ENCODE assay signal across 9 mouse cellular contexts in genomic region chrX:21293666-21294065, GRCm38 (mm10).
DNase-seq lines count a peak whose midpoint lies in the region; TF ChIP-seq lines count a peak whose summit lies in the region.
"Had no signal": no experiment of that assay in that cellular context is flagged by ENCODE, and none has a peak within 500 bp of the region (broad histone marks: within the 10 kb centered on the region; RNA-seq: fewer than 3 reads in every experiment).

No protein-coding gene starts in this region.

- no peak overlapping the region for H3K27ac ChIP-seq in heart, adult 2 months
- no peak overlapping the region for H3K27ac ChIP-seq in heart, embryonic 10.5 days
- H3K27ac ChIP-seq in olfactory bulb, adult 2 months (ENCODE audit: insufficient read depth, low read depth, low read length): no peak overlapping the region
- H3K27ac ChIP-seq: neural tube, embryonic 13.5 days had no signal

- intact Hi-C loops in heart, adult 2 months (cut with DNase I): loop anchor here (2.0 kb wide), 1 partner anchor 57 kb away; no protein-coding TSS in a partner anchor

- peak; percentile 56 for TF ChIP-seq CTCF in heart, adult 2 months (IDR thresholded peaks at IDR 0.05)
- peak; percentile 68 for TF ChIP-seq CTCF in brain, embryonic 14.5 days (IDR thresholded peaks at IDR 0.05; ENCODE audit: borderline replicate concordance, extremely low read depth, insufficient read depth, insufficient read length)
- peak; percentile 26; the same call in 1 of the 2 replicates for TF ChIP-seq CTCF in olfactory bulb, adult 2 months (IDR thresholded peaks at IDR 0.05; ENCODE audit: insufficient read depth, low read depth, low read length)

- no peak overlapping the region for H3K4me3 ChIP-seq in heart, adult 2 months
- H3K4me3 ChIP-seq in heart, embryonic 10.5 days: no peak overlapping the region
- H3K4me3 ChIP-seq in olfactory bulb, adult 2 months (ENCODE audit: insufficient read depth, low read depth, low read length): no peak overlapping the region
- H3K4me3 ChIP-seq: neural tube, embryonic 13.5 days had no signal

- WGBS in heart, adult 2 months: 19% methylated on average over 5 of the region's 5 CpGs
- WGBS in heart, embryonic 10.5 days: 27% methylated on average over 5 of the region's 5 CpGs
- 12% methylated on average over 5 of the region's 5 CpGs for WGBS in olfactory bulb, adult 2 months

- H3K36me3 ChIP-seq in heart, adult 2 months (ENCODE audit: control insufficient read depth, insufficient read depth, low read length): no peaks in the 10 kb centered on the region
- H3K36me3 ChIP-seq in heart, embryonic 10.5 days: no peaks in the 10 kb centered on the region
- H3K36me3 ChIP-seq: neural tube, embryonic 13.5 days had no signal

- H3K79me2 ChIP-seq in heart, adult 2 months (replicated peaks; ENCODE audit: control insufficient read depth, insufficient read depth, low read length): no peaks in the 10 kb centered on the region

- no peaks in the 10 kb centered on the region for H3K4me1 ChIP-seq in heart, adult 2 months (ENCODE audit: control insufficient read depth, insufficient read depth, low read length)
- H3K4me1 ChIP-seq in heart, embryonic 10.5 days: no peaks in the 10 kb centered on the region
- no peaks in the 10 kb centered on the region for H3K4me1 ChIP-seq in olfactory bulb, adult 2 months (ENCODE audit: control insufficient read depth, insufficient read depth, low read length)
- H3K4me1 ChIP-seq: neural tube, embryonic 13.5 days had no signal

- no peak for TF ChIP-seq EP300 in heart, adult 2 months (IDR thresholded peaks at IDR 0.05; ENCODE audit: insufficient read depth, low read depth, low read length)

- no peaks in the 10 kb centered on the region for H3K27me3 ChIP-seq in heart, adult 2 months (ENCODE audit: control insufficient read depth, insufficient read depth, low read length)
- no peaks in the 10 kb centered on the region for H3K27me3 ChIP-seq in heart, embryonic 10.5 days (ENCODE audit: insufficient read depth, poor library complexity, severe bottlenecking)
- H3K27me3 ChIP-seq: neural tube, embryonic 13.5 days had no signal

- DNase-seq in heart, adult 2 months: peak in 1 of 2 experiments; percentile 8
- DNase-seq in heart, embryonic 10.5 days (ENCODE audit: low spot score): no peak
- DNase-seq in right cerebral cortex, adult 18-20 months: peak; percentile 17
- no peak for DNase-seq in right cerebral cortex, postnatal 25 days
- DNase-seq in brain, embryonic 14.5 days (ENCODE audit: low read depth): peak; percentile 39
- peak; percentile 73 for DNase-seq in kidney, postnatal 10 days
- DNase-seq in frontal cortex, postnatal 14 days (ENCODE audit: low spot score in 2 of 2): no peak

- H3K9me3 ChIP-seq in heart, embryonic 10.5 days: no peaks in the 10 kb centered on the region
- H3K9me3 ChIP-seq: neural tube, embryonic 13.5 days had no signal

- no peak overlapping the region for H3K9ac ChIP-seq in heart, adult 2 months (ENCODE audit: low read depth, low read length)
- H3K9ac ChIP-seq: neural tube, embryonic 13.5 days had no signal

- no peak for TF ChIP-seq POLR2A in heart, adult 2 months (IDR thresholded peaks at IDR 0.05; ENCODE audit: insufficient read depth, low read depth, low read length)
- TF ChIP-seq POLR2A in brain, embryonic 14.5 days (IDR thresholded peaks at IDR 0.05; ENCODE audit: borderline replicate concordance, extremely low read depth, insufficient read depth, insufficient read length, poor library complexity, severe bottlenecking): no peak
- no peak for TF ChIP-seq POLR2A in olfactory bulb, adult 2 months (IDR thresholded peaks at IDR 0.05; ENCODE audit: insufficient read depth, low read depth, low read length)

Comparison
In these comparisons a context has a peak if more than half of its experiments do, and no peak if none do; other contexts are left out.
1. DNase-seq: peak in right cerebral cortex, adult 18-20 months (single experiment), brain, embryonic 14.5 days (single experiment) and kidney, postnatal 10 days (single experiment); none in heart, embryonic 10.5 days (single experiment), right cerebral cortex, postnatal 25 days (single experiment) and frontal cortex, postnatal 14 days (0 of 2).
2. Peak in every context shown above with its lines, with median percentiles within 50 percentile points of each other: CTCF ChIP-seq.